Mouse (Mus musculus) granulocyte monocyte progenitor cell, adult 5-6 weeks (primary cell): ENCODE results near the gene Ap4e1. TPM values are rescaled to one million over a fixed set of nuclear protein-coding genes. Genes with fewer than 3 reads are reported as not detected.

Experiments
- ATAC-seq: replicated peaks from 2 replicates; pipeline ENCODE4 v1.8.0; 2016; ENCODE audit warnings: mild to moderate bottlenecking, moderate TSS enrichment, inconsistent platforms; ENCODE audit not compliant: poor library complexity, severe bottlenecking
- total RNA-seq, 2 experiments: library from RNA; stranded (forward) in 1 of 2; stranded (reverse) in 1 of 2; fragments of 200-712, 200-1000 nt in 1 of 2; fragments of >200 nt in 1 of 2; fragmentation: Nextera tagmentation in 1 of 2; gene quantifications; 2 replicates each; pipeline ENCODE4 v1.2.3; 2014 to 2017

The Ap4e1 gene
- total RNA-seq (2014; fragmentation: Nextera tagmentation) = 8.6 and 12.7 TPM in 2 replicates
- total RNA-seq (2017) = 17.8 and 19.6 TPM in 2 replicates

- ATAC-seq = peak; percentile 99
These were observed at the start of gene Ap4e1 for GRCm38 (mm10) chr2:127008469-127008998. TSS of gene Ap4e1 (plus strand) at chr2:127008717.

GRCm38 (mm10) chr2:126961696-126962095 lies 46.8 kb upstream of the Ap4e1 start:
- no peak for ATAC-seq

- ATAC-seq = no peak
These were observed 31.1 kb upstream of the Ap4e1 start for GRCm38 (mm10) chr2:126977428-126977827.

GRCm38 (mm10) chr2:126983221-126983620 lies 25.3 kb upstream of the Ap4e1 start:
- no peak for ATAC-seq

- ATAC-seq = no peak
These were observed 18.6 kb upstream of the Ap4e1 start for GRCm38 (mm10) chr2:126989919-126990318.

- no peak for ATAC-seq
These were observed 15.8 kb upstream of the Ap4e1 start for GRCm38 (mm10) chr2:126992742-126993141.

- no peak for ATAC-seq
These were observed 13.9 kb upstream of the Ap4e1 start for GRCm38 (mm10) chr2:126994384-126995166.

- ATAC-seq = peak; percentile 96
These were observed 11.8 kb upstream of the Ap4e1 start for GRCm38 (mm10) chr2:126996737-126997136.

GRCm38 (mm10) chr2:126998219-126998618 lies 10.3 kb upstream of the Ap4e1 start:
- no peak for ATAC-seq

GRCm38 (mm10) chr2:127000406-127001324 lies 7.9 kb upstream of the Ap4e1 start:
- ATAC-seq = no peak

- ATAC-seq = no peak
These were observed 4.5 kb upstream of the Ap4e1 start for GRCm38 (mm10) chr2:127004046-127004445.

- peak; percentile 28; the same call in 1 of the 2 replicates for ATAC-seq
These were observed 1.7 kb upstream of the Ap4e1 start for GRCm38 (mm10) chr2:127006634-127007370.

- no peak for ATAC-seq
These were observed 1.0 kb upstream of the Ap4e1 start for GRCm38 (mm10) chr2:127007509-127007908.

- ATAC-seq = no peak
These were observed 26.6 kb downstream of the Ap4e1 start for GRCm38 (mm10) chr2:127035006-127035605.

- no peak for ATAC-seq
These were observed 28.8 kb downstream of the Ap4e1 start for GRCm38 (mm10) chr2:127037299-127037698.

- no peak for ATAC-seq
These were observed 53.0 kb downstream of the Ap4e1 start for GRCm38 (mm10) chr2:127061471-127061870.

- no peak for ATAC-seq
These were observed 60.3 kb downstream of the Ap4e1 start for GRCm38 (mm10) chr2:127068806-127069205.

- peak; percentile 29; the same call in 1 of the 2 replicates for ATAC-seq
These were observed 61.4 kb downstream of the Ap4e1 start for GRCm38 (mm10) chr2:127069781-127070434.

GRCm38 (mm10) chr2:127070435-127070841 lies 61.9 kb downstream of the Ap4e1 start, which contains the start of gene Blvra:
TSS of gene Blvra (plus strand) at chr2:127070665.
- peak; percentile 100 for ATAC-seq
